Mouse (Mus musculus) urinary bladder, adult 2 months (tissue): ENCODE measurements around the gene Rab6b. TPM values are rescaled to one million over a fixed set of nuclear protein-coding genes. Genes with fewer than 3 reads are reported as not detected.
"Not testable (repeated sequence)": the region's sequence is repeated elsewhere in the genome, so short reads cannot be mapped to it uniquely, and the experiment has no call there.

Source experiments
- DNase-seq: peaks from one replicate; pipeline ENCODE4 v3.0.0; 2022; ENCODE audit warnings: low spot score
- polyA plus RNA-seq: library from polyadenylated mRNA; depleted of rRNA; stranded (reverse); fragments of >200 nt; gene quantifications from 2 replicates; pipeline ENCODE4 v1.2.3, GENCODE M21; 2012

Rab6b gene
- polyA plus RNA-seq, 1 experiment, result 4.4 TPM

GRCm38 (mm10) chr9:103143881-103144280 lies 32.3 kb downstream of the Rab6b start:
- no peak for DNase-seq

GRCm38 (mm10) chr9:103145351-103145750 lies 33.8 kb downstream of the Rab6b start:
- no peak for DNase-seq

- DNase-seq, result no peak
Measured at GRCm38 (mm10) chr9:103146257-103146656, 34.7 kb downstream of the Rab6b start.

GRCm38 (mm10) chr9:103146703-103147102 lies 35.1 kb downstream of the Rab6b start:
- no peak for DNase-seq

- DNase-seq, result no peak
Measured at GRCm38 (mm10) chr9:103147103-103147502, 35.5 kb downstream of the Rab6b start.

- DNase-seq, result no peak
Measured at GRCm38 (mm10) chr9:103149074-103149799, 37.6 kb downstream of the Rab6b start.

- DNase-seq, result no peak
Measured at GRCm38 (mm10) chr9:103153286-103153685, 41.7 kb downstream of the Rab6b start.

- DNase-seq, result no peak
Measured at GRCm38 (mm10) chr9:103154568-103154967, 43.0 kb downstream of the Rab6b start.

GRCm38 (mm10) chr9:103155158-103155557 lies 43.6 kb downstream of the Rab6b start:
- DNase-seq, result not testable (repeated sequence)

- no peak for DNase-seq
Measured at GRCm38 (mm10) chr9:103163806-103164205, 52.2 kb downstream of the Rab6b start.

GRCm38 (mm10) chr9:103168046-103168445 lies 56.5 kb downstream of the Rab6b start:
- no peak for DNase-seq

GRCm38 (mm10) chr9:103168771-103169170 lies 57.2 kb downstream of the Rab6b start:
- DNase-seq, result no peak

- no peak for DNase-seq
Measured at GRCm38 (mm10) chr9:103174771-103175519, 63.4 kb downstream of the Rab6b start.

- no peak for DNase-seq
Measured at GRCm38 (mm10) chr9:103175692-103176091, 64.1 kb downstream of the Rab6b start.

GRCm38 (mm10) chr9:103180303-103180702 lies 68.7 kb downstream of the Rab6b start:
- no peak for DNase-seq

GRCm38 (mm10) chr9:103180807-103181565 lies 69.4 kb downstream of the Rab6b start:
- peak; percentile 31 for DNase-seq

GRCm38 (mm10) chr9:103181886-103182285 lies 70.3 kb downstream of the Rab6b start:
- no peak for DNase-seq

- DNase-seq, result no peak
Measured at GRCm38 (mm10) chr9:103184855-103185254, 73.3 kb downstream of the Rab6b start.

GRCm38 (mm10) chr9:103185946-103186345 lies 74.4 kb downstream of the Rab6b start:
- no peak for DNase-seq

GRCm38 (mm10) chr9:103186747-103187146 lies 75.2 kb downstream of the Rab6b start:
- no peak for DNase-seq

- no peak for DNase-seq
Measured at GRCm38 (mm10) chr9:103188416-103188815, 76.8 kb downstream of the Rab6b start.

- peak; percentile 79 for DNase-seq
Measured at GRCm38 (mm10) chr9:103201561-103202260, 90.1 kb downstream of the Rab6b start, which contains the start of gene Srprb. Srprb (minus strand) TSS chr9:103202137.
